8 mouse cellular contexts compared by ENCODE assay signal in the genomic region with DNA sequence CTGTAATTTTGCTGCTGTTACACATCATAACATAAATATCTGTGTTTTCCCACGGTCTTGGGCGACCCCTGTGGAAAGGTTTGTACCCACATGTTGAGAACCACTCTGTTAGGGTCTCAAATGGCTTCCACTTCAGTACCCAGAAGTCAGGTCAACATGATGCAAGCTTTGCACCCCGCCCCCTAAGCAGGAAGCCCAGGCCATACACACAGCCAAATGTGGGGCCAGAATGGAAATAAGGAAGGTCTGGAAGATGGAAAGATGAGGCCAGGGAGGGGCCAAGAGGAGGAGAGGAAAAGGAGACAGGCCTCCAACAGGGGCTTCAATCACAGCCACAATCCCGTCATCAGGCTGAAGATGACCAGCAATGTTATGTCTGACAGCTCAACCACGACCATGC. TPM values are rescaled to one million over a fixed set of nuclear protein-coding genes. Genes with fewer than 3 reads are reported as not detected.
DNase-seq lines count a peak whose midpoint lies in the region; ATAC-seq lines count a peak whose summit lies in the region.

No protein-coding gene starts in this region.

- H3K4me3 ChIP-seq in heart, embryonic 11.5 days (ENCODE audit: low read depth, low read length), result no peak overlapping the region
- H3K4me3 ChIP-seq in embryonic facial prominence, embryonic 12.5 days, result no peak overlapping the region
- H3K4me3 ChIP-seq in hindbrain, embryonic 15.5 days, result no peak overlapping the region
- H3K4me3 ChIP-seq in midbrain, embryonic 15.5 days, result no peak overlapping the region

- peak overlapping the region; percentile 100 for H3K27ac ChIP-seq in heart, embryonic 11.5 days (ENCODE audit: low read depth, low read length)
- peak overlapping the region; percentile 99 for H3K27ac ChIP-seq in embryonic facial prominence, embryonic 12.5 days
- peak overlapping the region; percentile 96 for H3K27ac ChIP-seq in hindbrain, embryonic 15.5 days (replicated peaks)
- H3K27ac ChIP-seq in midbrain, embryonic 15.5 days, result peak overlapping the region; percentile 95

- H3K9me3 ChIP-seq in heart, embryonic 11.5 days (replicated peaks; ENCODE audit: control insufficient read depth, low read length), result no peaks in the 10 kb centered on the region
- no peaks in the 10 kb centered on the region for H3K9me3 ChIP-seq in embryonic facial prominence, embryonic 12.5 days
- H3K9me3 ChIP-seq in hindbrain, embryonic 15.5 days, result no peaks in the 10 kb centered on the region
- no peaks in the 10 kb centered on the region for H3K9me3 ChIP-seq in midbrain, embryonic 15.5 days

- peaks cover 76% of the 10 kb centered on the region for H3K4me1 ChIP-seq in heart, embryonic 11.5 days (ENCODE audit: control insufficient read depth, insufficient read depth, low read length)
- peaks cover 60% of the 10 kb centered on the region for H3K4me1 ChIP-seq in embryonic facial prominence, embryonic 12.5 days
- H3K4me1 ChIP-seq in hindbrain, embryonic 15.5 days (replicated peaks), result peaks cover 70% of the 10 kb centered on the region
- H3K4me1 ChIP-seq in midbrain, embryonic 15.5 days, result peaks cover 67% of the 10 kb centered on the region

- H3K36me3 ChIP-seq in heart, embryonic 11.5 days (ENCODE audit: control insufficient read depth, insufficient read depth, low read length), result peaks cover 3% of the 10 kb centered on the region; the same call in 1 of the 2 replicates
- H3K36me3 ChIP-seq in embryonic facial prominence, embryonic 12.5 days, result no peaks in the 10 kb centered on the region
- H3K36me3 ChIP-seq in hindbrain, embryonic 15.5 days, result no peaks in the 10 kb centered on the region
- H3K36me3 ChIP-seq in midbrain, embryonic 15.5 days (replicated peaks), result no peaks in the 10 kb centered on the region

- 45% methylated on average over 5 of the region's 5 CpGs for WGBS in heart, embryonic 11.5 days (ENCODE audit: insufficient replicate concordance)
- 50% methylated on average over 5 of the region's 5 CpGs for WGBS in embryonic facial prominence, embryonic 12.5 days
- 37% methylated on average over 5 of the region's 5 CpGs for WGBS in hindbrain, embryonic 15.5 days
- whole genome bisulfite sequencing in midbrain, embryonic 15.5 days, result 42% methylated on average over 5 of the region's 5 CpGs

- ATAC-seq in heart, embryonic 11.5 days (replicated peaks; ENCODE audit: insufficient number of reproducible peaks, low FRiP score, low TSS enrichment), result no peak
- 0 out of 2 replicates have a peak, but pooled peaks have one; percentile 2 for ATAC-seq in embryonic facial prominence, embryonic 12.5 days (ENCODE audit: insufficient number of reproducible peaks, insufficient read depth, low FRiP score, low TSS enrichment)
- ATAC-seq in hindbrain, embryonic 15.5 days (ENCODE audit: low FRiP score, low read depth), result no peak
- ATAC-seq in midbrain, embryonic 15.5 days (replicated peaks), result no peak

- no peak overlapping the region for H3K9ac ChIP-seq in heart, embryonic 11.5 days (ENCODE audit: low read depth, low read length)
- H3K9ac ChIP-seq in embryonic facial prominence, embryonic 12.5 days, result peak overlapping the region; percentile 15; the same call in 1 of the 2 replicates
- H3K9ac ChIP-seq in hindbrain, embryonic 15.5 days, result 0 out of 2 replicates have a peak overlapping the region, but pooled peaks have one; percentile 49
- H3K9ac ChIP-seq in midbrain, embryonic 15.5 days, result no peak overlapping the region

- intact Hi-C loops in heart, postnatal 14 days (cut with DNase I), result loop anchor here (5.0 kb wide), 1 partner anchor 35 kb away; a partner anchor contains a TSS
- intact Hi-C loops in left cerebral cortex, postnatal 25 days (cut with DNase I), result loop anchor here (2.0 kb wide), 1 partner anchor 35 kb away; no protein-coding TSS in a partner anchor

- H3K4me2 ChIP-seq in heart, embryonic 11.5 days, result peak overlapping the region; percentile 81
- peak overlapping the region; percentile 54 for H3K4me2 ChIP-seq in embryonic facial prominence, embryonic 12.5 days (replicated peaks)
- peak overlapping the region; percentile 54; the same call in 1 of the 2 replicates for H3K4me2 ChIP-seq in hindbrain, embryonic 15.5 days
- H3K4me2 ChIP-seq in midbrain, embryonic 15.5 days, result no peak overlapping the region; the same call in 1 of the 2 replicates

- no peaks in the 10 kb centered on the region for H3K27me3 ChIP-seq in heart, embryonic 11.5 days (ENCODE audit: control insufficient read depth, insufficient read depth, low read length)
- no peaks in the 10 kb centered on the region for H3K27me3 ChIP-seq in embryonic facial prominence, embryonic 12.5 days
- H3K27me3 ChIP-seq in hindbrain, embryonic 15.5 days, result no peaks in the 10 kb centered on the region
- no peaks in the 10 kb centered on the region for H3K27me3 ChIP-seq in midbrain, embryonic 15.5 days (replicated peaks)

- DNase-seq in heart, postnatal 14 days, result no peak
- no peak for DNase-seq in thymus, postnatal 0 days (ENCODE audit: low spot score)
- no peak for DNase-seq in ovary, postnatal 36 days (ENCODE audit: low spot score)
- DNase-seq in left cerebral cortex, postnatal 25 days (ENCODE audit: low spot score in 2 of 2), result no peak

RNA-seq across cellular contexts. Expression of a gene that starts 37.1 kb away (rescaled TPM):
- polyA plus RNA-seq in heart, embryonic 11.5 days (2014; fragmentation: Nextera tagmentation; extraction: Ambion mirVana), result 14.3 and 18.8 TPM in 2 replicates
- 10 to 100 TPM; 89.1 to 98.5 TPM for total RNA-seq in heart, postnatal 14 days (2021)
- 31.6 and 33.4 TPM in 2 replicates for polyA plus RNA-seq in embryonic facial prominence, embryonic 12.5 days (2016; fragmentation: Nextera tagmentation; extraction: Ambion mirVana)
- polyA plus RNA-seq in hindbrain, embryonic 15.5 days (2015; fragmentation: Nextera tagmentation; extraction: Ambion mirVana), result 26.3 and 28.7 TPM in 2 replicates
- polyA plus RNA-seq in midbrain, embryonic 15.5 days (2015; fragmentation: Nextera tagmentation; extraction: Ambion mirVana), result 25.6 and 27.6 TPM in 2 replicates
- 14.3 and 19.8 TPM in 2 replicates for polyA plus RNA-seq in thymus, postnatal 0 days (2015; fragmentation: Nextera tagmentation; extraction: Ambion mirVana)
- 100 to 1,000 TPM; 183 to 200 TPM for total RNA-seq in left cerebral cortex, postnatal 25 days (2021)

Comparison
In these comparisons a context has a peak if more than half of its experiments do, and no peak if none do; other contexts are left out.
1. H3K9ac ChIP-seq: peak in embryonic facial prominence, embryonic 12.5 days (single experiment) and hindbrain, embryonic 15.5 days (single experiment); none in heart, embryonic 11.5 days (single experiment) and midbrain, embryonic 15.5 days (single experiment).
2. Peak in every context shown above with its lines, with median percentiles within 50 percentile points of each other: H3K27ac ChIP-seq.